Mouse (Mus musculus) limb, embryonic 11.5 days (tissue): ENCODE results near the gene Casc1. TPM values are rescaled to one million over a fixed set of nuclear protein-coding genes. Genes with fewer than 3 reads are reported as not detected.
A peak's percentile ranks its signal among the peaks of the same experiment; 100 is the strongest.

Experiments used
- ATAC-seq: fragments of 200-750 bp; cut with Nextera tagmentation; 2 replicates; pipeline ENCODE4 v1.8.0; 2017; ENCODE audit warnings: low read depth; ENCODE audit not compliant: insufficient number of reproducible peaks, low FRiP score, low TSS enrichment
- DNase-seq: peaks from one replicate; pipeline ENCODE4 v3.0.0-alpha.2; 2015; ENCODE audit warnings: low spot score
- H3K27ac ChIP-seq: fragments of 300-500 bp; sonication (generic); replicated peaks from 2 replicates; pipeline ENCODE4 v1.5.1; 2014; ENCODE audit warnings: low read depth, mild to moderate bottlenecking, low read length
- H3K27me3 ChIP-seq: fragments of 300-500 bp; sonication (generic); 2 replicates; pipeline ENCODE4 v1.6.1; 2014; ENCODE audit warnings: mild to moderate bottlenecking, low read length, mixed read lengths; ENCODE audit not compliant: control insufficient read depth, insufficient read depth
- H3K36me3 ChIP-seq: fragments of 300-500 bp; sonication (generic); 2 replicates; pipeline ENCODE4 v1.6.1; 2014; ENCODE audit warnings: mild to moderate bottlenecking, low read length, moderate library complexity, mixed read lengths; ENCODE audit not compliant: control insufficient read depth, insufficient read depth
- H3K4me1 ChIP-seq: fragments of 300-500 bp; sonication (generic); 2 replicates; pipeline ENCODE4 v1.6.1; 2014; ENCODE audit warnings: low read length, mixed read lengths; ENCODE audit not compliant: control insufficient read depth, insufficient read depth
- H3K4me2 ChIP-seq: fragments of 300-500 bp; sonication (generic); 2 replicates; pipeline ENCODE4 v1.6.1; 2014; ENCODE audit warnings: low read depth, mild to moderate bottlenecking, moderate library complexity; ENCODE audit not compliant: severe bottlenecking
- H3K4me3 ChIP-seq: fragments of 300-500 bp; sonication (generic); 2 replicates; pipeline ENCODE4 v1.5.1; 2014; ENCODE audit warnings: low read depth, low read length
- H3K9ac ChIP-seq: fragments of 300-500 bp; sonication (generic); 2 replicates; pipeline ENCODE4 v1.6.1; 2014; ENCODE audit warnings: mild to moderate bottlenecking, low read length
- H3K9me3 ChIP-seq: fragments of 300-500 bp; sonication (generic); 2 replicates; pipeline ENCODE4 v1.6.1; 2016; ENCODE audit warnings: low read length; ENCODE audit not compliant: control insufficient read depth
- WGBS: fragments of 180-500 bp; shearing (Covaris S2); extraction: QIAGEN DNeasy Blood & Tissue Kit; methylation state at CpG from one replicate; pipeline ENCODE4 v1.1.7; 2014; 5-methylcytosine and 5-hydroxymethylcytosine counted together
- polyA plus RNA-seq: library from polyadenylated mRNA; unstranded; fragments of >200 nt; fragmentation: Nextera tagmentation; extraction: Ambion mirVana; gene quantifications from 2 replicates; pipeline ENCODE4 v1.2.1, GENCODE M21; 2014

Gene Casc1
- 0.31 and 0.39 TPM in 2 replicates for polyA plus RNA-seq

GRCm38 (mm10) chr6:145210816-145211338 lies at the start of gene Casc1, which contains the start of gene Etfrf1:
Gene Casc1, minus strand, starts transcription at chr6:145211005.
Gene Etfrf1, plus strand, starts transcription at chr6:145211134.
- peak; percentile 98 for DNase-seq
- H3K27ac ChIP-seq = peak within 1 kb of the TSS; percentile 95
- no peaks in the 10 kb centered on the region for H3K9me3 ChIP-seq
- H3K9ac ChIP-seq = peak within 1 kb of the TSS; percentile 88
- 0% methylated on average over 36 of the region's 36 CpGs for WGBS
- peak within 1 kb of the TSS; percentile 62 for H3K4me3 ChIP-seq
- H3K36me3 ChIP-seq = no peaks in the 10 kb centered on the region
- ATAC-seq = peak; percentile 100
- H3K4me2 ChIP-seq = peak within 1 kb of the TSS; percentile 63
- H3K4me1 ChIP-seq = no peaks in the 10 kb centered on the region; the same call in 1 of the 2 replicates
- H3K27me3 ChIP-seq = no peaks in the 10 kb centered on the region

- Histone ChIP-seq H3K36me3 (no peaks in the 10 kb centered on the region), H3K9me3 (no peaks in the 10 kb centered on the region), H3K4me1 (peaks cover 3% of the 10 kb centered on the region; the same call in 1 of the 2 replicates), H3K27ac (no peak overlapping the region), H3K4me3 (no peak overlapping the region), H3K9ac (no peak overlapping the region), H3K27me3 (no peaks in the 10 kb centered on the region), H3K4me2 (no peak overlapping the region)
- ATAC-seq (no peak), DNase-seq (no peak)
- 25% methylated on average over 2 of the region's 2 CpGs for WGBS
Measured at GRCm38 (mm10) chr6:145256701-145257073, 45.9 kb upstream of the Casc1 start.

GRCm38 (mm10) chr6:145255952-145256700 lies 45.3 kb upstream of the Casc1 start:
- Histone ChIP-seq H3K9me3 (no peaks in the 10 kb centered on the region), H3K4me1 (peaks cover 3% of the 10 kb centered on the region; the same call in 1 of the 2 replicates), H3K27ac (0 out of 2 replicates have a peak overlapping the region, but pooled peaks have one; percentile 30), H3K4me3 (no peak overlapping the region), H3K27me3 (no peaks in the 10 kb centered on the region), H3K4me2 (no peak overlapping the region), H3K36me3 (no peaks in the 10 kb centered on the region), H3K9ac (no peak overlapping the region)
- DNase-seq (no peak), ATAC-seq (no peak)
- WGBS = 75% methylated on average over 13 of the region's 13 CpGs

- no peaks in the 10 kb centered on the region for H3K36me3 ChIP-seq
- H3K9me3 ChIP-seq = no peaks in the 10 kb centered on the region
- 12% methylated on average over 16 of the region's 16 CpGs for WGBS
- DNase-seq = no peak
- H3K4me3 ChIP-seq = peak overlapping the region; percentile 82
- no peaks in the 10 kb centered on the region for H3K27me3 ChIP-seq
- peak overlapping the region; percentile 94 for H3K9ac ChIP-seq
- no peak for ATAC-seq
- no peaks in the 10 kb centered on the region for H3K4me1 ChIP-seq
- peak overlapping the region; percentile 53 for H3K4me2 ChIP-seq
- peak overlapping the region; percentile 14; the same call in 1 of the 2 replicates for H3K27ac ChIP-seq
Measured at GRCm38 (mm10) chr6:145250820-145251219, 40.0 kb upstream of the Casc1 start.

- peak; percentile 96 for DNase-seq
- no peaks in the 10 kb centered on the region for H3K4me1 ChIP-seq
- H3K27ac ChIP-seq = peak within 1 kb of the TSS; percentile 75
- no peaks in the 10 kb centered on the region for H3K36me3 ChIP-seq
- H3K4me3 ChIP-seq = peak within 1 kb of the TSS; percentile 82
- no peaks in the 10 kb centered on the region for H3K27me3 ChIP-seq
- no peaks in the 10 kb centered on the region for H3K9me3 ChIP-seq
- peak; percentile 96 for ATAC-seq
- peak within 1 kb of the TSS; percentile 53 for H3K4me2 ChIP-seq
- WGBS = under 1% methylated on average over 44 of the region's 83 CpGs
- H3K9ac ChIP-seq = peak within 1 kb of the TSS; percentile 94
Measured at GRCm38 (mm10) chr6:145250185-145250791, 39.5 kb upstream of the Casc1 start, which contains the start of gene Kras. Gene Kras, minus strand, starts transcription at chr6:145250239.

- H3K27me3 ChIP-seq = no peaks in the 10 kb centered on the region
- peak overlapping the region; percentile 94 for H3K9ac ChIP-seq
- H3K9me3 ChIP-seq = no peaks in the 10 kb centered on the region
- 0% methylated on average over 67 of the region's 124 CpGs for WGBS
- no peaks in the 10 kb centered on the region for H3K4me1 ChIP-seq
- peak overlapping the region; percentile 53 for H3K4me2 ChIP-seq
- DNase-seq (peak; percentile 72), ATAC-seq (peak; percentile 23; the same call in 1 of the 2 replicates)
- H3K36me3 ChIP-seq = no peaks in the 10 kb centered on the region
- H3K4me3 ChIP-seq = peak overlapping the region; percentile 82
- peak overlapping the region; percentile 75 for H3K27ac ChIP-seq
Measured at GRCm38 (mm10) chr6:145249291-145250184, 38.7 kb upstream of the Casc1 start.

- DNase-seq (no peak), ATAC-seq (no peak)
- H3K36me3 ChIP-seq = no peaks in the 10 kb centered on the region
- no peaks in the 10 kb centered on the region for H3K27me3 ChIP-seq
- no peaks in the 10 kb centered on the region for H3K9me3 ChIP-seq
- no peaks in the 10 kb centered on the region for H3K4me1 ChIP-seq
- no peak overlapping the region for H3K4me2 ChIP-seq
- no peak overlapping the region for H3K9ac ChIP-seq
- no peak overlapping the region for H3K27ac ChIP-seq
- 64% methylated on average over 3 of the region's 3 CpGs for WGBS
- H3K4me3 ChIP-seq = no peak overlapping the region
Measured at GRCm38 (mm10) chr6:145247886-145248285, 37.1 kb upstream of the Casc1 start.

- Histone ChIP-seq H3K4me3 (no peak overlapping the region), H3K27me3 (no peaks in the 10 kb centered on the region), H3K27ac (no peak overlapping the region), H3K4me1 (no peaks in the 10 kb centered on the region), H3K9ac (no peak overlapping the region), H3K9me3 (no peaks in the 10 kb centered on the region), H3K4me2 (no peak overlapping the region), H3K36me3 (no peaks in the 10 kb centered on the region)
- ATAC-seq = no peak
- 91% methylated on average over 5 of the region's 5 CpGs for WGBS
- DNase-seq = no peak
Measured at GRCm38 (mm10) chr6:145246841-145247240, 36.0 kb upstream of the Casc1 start.
